Mouse (Mus musculus) heart, embryonic 13.5 days (tissue): Measurements from ENCODE around the gene Krtap2-4. TPM values are rescaled to one million over a fixed set of nuclear protein-coding genes. Genes with fewer than 3 reads are reported as not detected.
"Not testable (repeated sequence)": the region's sequence is repeated elsewhere in the genome, so short reads cannot be mapped to it uniquely, and the experiment has no call there.

Experiments
- ATAC-seq: fragments of 200-750 bp; cut with Nextera tagmentation; 2 replicates; pipeline ENCODE4 v1.8.0; 2017; ENCODE audit warnings: moderate TSS enrichment; ENCODE audit not compliant: insufficient number of reproducible peaks, low FRiP score, low TSS enrichment; ENCODE audit errors: extremely low read depth
- H3K27ac ChIP-seq: fragments of 300-500 bp; sonication (generic); replicated peaks from 2 replicates; pipeline ENCODE4 v1.5.1; 2015; ENCODE audit warnings: moderate library complexity, mild to moderate bottlenecking, inconsistent platforms
- H3K27me3 ChIP-seq: fragments of 300-500 bp; sonication (generic); replicated peaks from 2 replicates; pipeline ENCODE4 v1.6.1; 2015; ENCODE audit warnings: mild to moderate bottlenecking, inconsistent platforms
- H3K36me3 ChIP-seq: fragments of 300-500 bp; sonication (generic); 2 replicates; pipeline ENCODE4 v1.6.1; 2015; ENCODE audit warnings: mild to moderate bottlenecking, inconsistent platforms
- H3K4me1 ChIP-seq: fragments of 300-500 bp; sonication (generic); 2 replicates; pipeline ENCODE4 v1.6.1; 2015; ENCODE audit warnings: inconsistent platforms
- H3K4me2 ChIP-seq: fragments of 300-500 bp; sonication (generic); 2 replicates; pipeline ENCODE4 v1.6.1; 2015; ENCODE audit warnings: inconsistent platforms, mild to moderate bottlenecking, moderate library complexity
- H3K4me3 ChIP-seq: fragments of 300-500 bp; sonication (generic); 2 replicates; pipeline ENCODE4 v1.5.1; 2015; ENCODE audit warnings: moderate library complexity, mild to moderate bottlenecking, inconsistent platforms
- H3K9ac ChIP-seq: fragments of 300-500 bp; sonication (generic); 2 replicates; pipeline ENCODE4 v1.6.1; 2015; ENCODE audit warnings: inconsistent platforms, mild to moderate bottlenecking, moderate library complexity
- H3K9me3 ChIP-seq: fragments of 300-500 bp; sonication (generic); 2 replicates; pipeline ENCODE4 v1.6.1; 2016; ENCODE audit warnings: inconsistent platforms
- WGBS: fragments of 180-500 bp; shearing (Covaris S2); methylation state at CpG from one replicate; pipeline ENCODE4 v1.1.7; 2015; ENCODE audit warnings: mixed read lengths; 5-methylcytosine and 5-hydroxymethylcytosine counted together
- polyA plus RNA-seq: library from polyadenylated mRNA; unstranded; fragments of >200 nt; fragmentation: Nextera tagmentation; extraction: Ambion mirVana; gene quantifications from 2 replicates; pipeline ENCODE4 v1.2.1, GENCODE M21; 2015

Gene Krtap2-4
- polyA plus RNA-seq: not detected in 2 replicates

GRCm38 (mm10) chr11:99614796-99615363, at the start of gene Krtap2-4:
Gene Krtap2-4 (minus strand): TSS chr11:99614846.
- WGBS: 61% methylated on average over 3 of the region's 3 CpGs
- H3K4me3 ChIP-seq: no peak within 1 kb of the TSS
- H3K9ac ChIP-seq: no peak within 1 kb of the TSS
- no peaks in the 10 kb centered on the region for H3K36me3 ChIP-seq
- H3K4me1 ChIP-seq: no peaks in the 10 kb centered on the region
- H3K9me3 ChIP-seq: no peaks in the 10 kb centered on the region
- H3K27me3 ChIP-seq: no peaks in the 10 kb centered on the region
- H3K4me2 ChIP-seq: no peak within 1 kb of the TSS
- ATAC-seq: no peak
- H3K27ac ChIP-seq: no peak within 1 kb of the TSS

GRCm38 (mm10) chr11:99662802-99663201, 48.2 kb upstream of the Krtap2-4 start:
- Histone ChIP-seq H3K27me3 (no peaks in the 10 kb centered on the region), H3K9ac (no peak overlapping the region), H3K4me1 (no peaks in the 10 kb centered on the region), H3K4me3 (no peak overlapping the region), H3K9me3 (no peaks in the 10 kb centered on the region; the same call in 1 of the 2 replicates), H3K4me2 (no peak overlapping the region), H3K27ac (no peak overlapping the region), H3K36me3 (no peaks in the 10 kb centered on the region)
- ATAC-seq: no peak
- WGBS: 74% methylated on average over 10 of the region's 10 CpGs

GRCm38 (mm10) chr11:99659256-99659655, 44.6 kb upstream of the Krtap2-4 start:
- no peak overlapping the region for H3K4me2 ChIP-seq
- H3K4me1 ChIP-seq: no peaks in the 10 kb centered on the region
- no peaks in the 10 kb centered on the region for H3K27me3 ChIP-seq
- no peak overlapping the region for H3K27ac ChIP-seq
- no peak for ATAC-seq
- no peak overlapping the region for H3K4me3 ChIP-seq
- H3K9ac ChIP-seq: no peak overlapping the region
- H3K36me3 ChIP-seq: no peaks in the 10 kb centered on the region
- 66% methylated on average over 4 of the region's 4 CpGs for WGBS
- no peaks in the 10 kb centered on the region; the same call in 1 of the 2 replicates for H3K9me3 ChIP-seq

DNA sequence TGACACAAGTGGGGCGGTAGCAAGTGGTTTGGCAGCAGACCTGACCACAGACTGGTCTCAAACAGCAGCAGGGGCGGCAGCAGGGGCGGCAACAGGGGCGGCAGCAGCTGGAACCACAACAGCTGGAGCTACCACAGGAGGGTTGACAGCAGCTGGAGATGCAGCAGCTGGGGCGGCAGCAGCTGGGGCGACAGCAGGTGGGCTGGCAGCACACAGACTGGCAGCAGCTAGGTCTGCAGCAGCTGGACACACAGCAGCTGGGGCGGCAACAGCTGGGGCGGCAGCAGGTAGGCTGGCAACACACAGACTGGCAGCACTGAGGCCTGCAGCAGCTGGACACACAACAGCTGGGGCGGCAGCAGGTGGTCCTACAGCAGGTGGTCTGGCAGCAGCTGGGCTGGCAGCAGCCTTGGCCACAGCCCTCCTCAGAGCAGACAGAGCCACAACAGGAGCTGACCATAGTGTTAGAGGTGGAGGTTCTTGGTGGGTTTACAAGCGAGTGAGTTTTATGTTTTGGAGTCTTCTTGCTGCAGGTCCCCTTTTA, 43.9 kb upstream of the Krtap2-4 start, which contains the start of gene Gm11563:
Gm11563 (minus strand) TSS at position 494 of the 544 bp plus-strand sequence.
- not testable (repeated sequence) for H3K4me3 ChIP-seq, H3K4me2 ChIP-seq, H3K9me3 ChIP-seq, ATAC-seq, H3K27ac ChIP-seq, H3K9ac ChIP-seq, H3K27me3 ChIP-seq, H3K36me3 ChIP-seq, H3K4me1 ChIP-seq
- 58% methylated on average over 10 of the region's 10 CpGs for WGBS

GRCm38 (mm10) chr11:99657051-99657450, 42.4 kb upstream of the Krtap2-4 start:
- no peak for ATAC-seq
- Histone ChIP-seq H3K36me3 (no peaks in the 10 kb centered on the region), H3K9ac (no peak overlapping the region), H3K4me3 (no peak overlapping the region), H3K4me1 (no peaks in the 10 kb centered on the region), H3K4me2 (no peak overlapping the region), H3K27me3 (no peaks in the 10 kb centered on the region), H3K27ac (no peak overlapping the region), H3K9me3 (no peaks in the 10 kb centered on the region; the same call in 1 of the 2 replicates)
- 50% methylated on average over 5 of the region's 5 CpGs for WGBS

- Histone ChIP-seq H3K4me1 (no peaks in the 10 kb centered on the region), H3K4me3 (no peak within 1 kb of the TSS), H3K27ac (no peak within 1 kb of the TSS), H3K36me3 (no peaks in the 10 kb centered on the region), H3K27me3 (no peaks in the 10 kb centered on the region; the same call in 1 of the 2 replicates), H3K9ac (no peak within 1 kb of the TSS), H3K9me3 (no peaks in the 10 kb centered on the region; the same call in 1 of the 2 replicates), H3K4me2 (no peak within 1 kb of the TSS)
- WGBS: 65% methylated on average over 2 of the region's 2 CpGs
- no peak for ATAC-seq
Observed at GRCm38 (mm10) chr11:99650136-99650535, 35.5 kb upstream of the Krtap2-4 start, which contains the start of gene Gm11555. Gene Gm11555 (minus strand): TSS chr11:99650236.

GRCm38 (mm10) chr11:99646444-99646843, 31.8 kb upstream of the Krtap2-4 start:
- 79% methylated on average over 15 of the region's 15 CpGs for WGBS
- Histone ChIP-seq H3K9me3 (no peaks in the 10 kb centered on the region; the same call in 1 of the 2 replicates), H3K9ac (no peak overlapping the region), H3K4me2 (no peak overlapping the region), H3K27ac (no peak overlapping the region), H3K4me3 (no peak overlapping the region), H3K27me3 (peaks cover 3% of the 10 kb centered on the region), H3K4me1 (no peaks in the 10 kb centered on the region), H3K36me3 (no peaks in the 10 kb centered on the region)
- no peak for ATAC-seq

DNA sequence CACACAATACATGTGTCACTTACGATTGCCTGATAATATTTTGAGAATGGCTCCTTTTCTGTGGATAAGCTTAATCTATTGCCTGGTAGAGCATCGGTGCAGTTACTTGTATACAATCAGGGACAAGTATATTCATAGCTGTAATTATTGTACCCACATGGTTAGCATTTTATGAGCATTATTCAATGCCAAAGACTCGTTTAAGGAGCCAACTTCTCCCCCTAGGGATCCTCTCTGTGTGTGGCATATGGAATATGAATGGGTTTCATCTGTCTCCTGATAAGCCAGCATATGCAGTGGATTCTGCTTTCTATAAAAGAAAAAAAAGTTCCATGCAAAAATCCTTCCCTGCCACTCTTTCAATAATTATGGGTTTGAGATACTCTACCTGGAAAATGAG, 29.7 kb upstream of the Krtap2-4 start:
- Histone ChIP-seq H3K4me1 (no peaks in the 10 kb centered on the region), H3K27me3 (peaks cover 3% of the 10 kb centered on the region), H3K4me3 (no peak overlapping the region), H3K27ac (no peak overlapping the region), H3K9me3 (no peaks in the 10 kb centered on the region), H3K36me3 (no peaks in the 10 kb centered on the region), H3K9ac (no peak overlapping the region), H3K4me2 (no peak overlapping the region)
- WGBS: 70% methylated on average over 3 of the region's 3 CpGs
- no peak for ATAC-seq

DNA sequence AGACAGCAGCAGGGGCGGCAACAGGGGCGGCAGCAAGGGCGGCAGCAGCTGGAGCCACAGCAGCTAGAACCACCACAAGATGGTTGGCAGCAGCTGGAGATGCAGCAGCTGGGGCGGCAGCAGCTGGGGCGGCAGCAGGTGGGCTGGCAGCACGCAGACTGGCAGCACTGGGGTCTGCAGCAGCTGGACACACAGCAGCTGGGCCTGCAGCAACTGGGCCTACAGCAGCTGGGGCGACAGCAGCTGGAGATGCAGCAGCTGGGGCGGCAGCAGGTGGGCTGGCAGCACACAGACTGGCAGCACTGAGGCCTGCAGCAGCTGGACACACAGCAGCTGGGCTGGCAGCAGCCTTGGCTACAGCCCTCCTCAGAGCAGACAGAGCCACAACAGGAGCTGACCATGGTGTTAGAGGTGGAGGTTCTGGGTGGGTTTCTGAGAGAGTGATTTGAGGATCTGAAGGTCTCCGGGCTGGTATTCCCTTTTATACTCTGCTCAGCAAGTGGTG, 29.0 kb upstream of the Krtap2-4 start, which contains the start of gene Krtap4-7:
Krtap4-7 (minus strand) TSS at position 455 of the 505 bp plus-strand sequence.
- H3K9ac ChIP-seq, H3K27ac ChIP-seq, H3K4me1 ChIP-seq, ATAC-seq, H3K9me3 ChIP-seq, H3K36me3 ChIP-seq, H3K4me2 ChIP-seq, H3K4me3 ChIP-seq, H3K27me3 ChIP-seq: not testable (repeated sequence)
- WGBS: 74% methylated on average over 9 of the region's 9 CpGs

DNA sequence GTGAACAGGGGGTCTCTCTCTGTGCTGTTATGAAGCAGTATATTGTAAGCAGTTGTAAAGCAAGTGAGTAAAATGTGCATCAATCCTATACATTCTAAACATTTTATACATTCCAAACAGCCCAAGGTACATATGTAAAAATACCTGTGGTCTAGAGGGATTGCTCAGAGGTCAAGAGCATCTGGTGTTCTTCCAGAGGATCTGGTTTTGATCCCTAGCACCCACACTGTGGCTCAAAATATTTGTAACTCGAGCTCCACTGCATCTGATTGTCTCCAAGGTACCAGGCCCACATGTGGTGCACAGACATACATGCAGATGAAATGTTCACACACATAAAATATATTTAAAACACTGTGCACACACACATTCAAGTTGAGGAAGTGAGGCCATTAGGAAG, 26.3 kb upstream of the Krtap2-4 start:
- Histone ChIP-seq H3K4me1 (peaks cover 3% of the 10 kb centered on the region; the same call in 1 of the 2 replicates), H3K4me3 (no peak overlapping the region), H3K9ac (no peak overlapping the region), H3K9me3 (no peaks in the 10 kb centered on the region), H3K27ac (no peak overlapping the region), H3K27me3 (peaks cover 3% of the 10 kb centered on the region; the same call in 1 of the 2 replicates), H3K36me3 (no peaks in the 10 kb centered on the region), H3K4me2 (no peak overlapping the region)
- ATAC-seq: no peak
- WGBS: 13% methylated on average over 1 of the region's 1 CpGs

DNA sequence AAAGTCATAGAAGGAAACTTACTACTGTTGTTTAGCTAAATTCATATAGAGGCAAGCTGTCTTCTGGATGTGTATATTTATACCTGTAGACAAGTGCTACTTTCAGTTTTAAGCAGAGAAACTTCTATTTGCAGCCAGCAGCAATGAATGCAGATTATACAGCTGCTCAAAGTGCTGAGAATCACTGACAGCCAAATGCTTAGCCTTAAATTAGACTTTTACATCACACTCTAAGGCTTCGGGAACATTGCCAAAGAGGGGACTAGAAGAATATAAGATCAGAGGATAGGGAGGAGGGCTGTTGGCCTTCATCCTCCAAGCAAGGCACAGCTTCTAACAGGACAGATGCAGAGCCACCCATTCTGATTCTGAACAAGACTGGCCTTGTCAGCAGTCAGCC, 22.4 kb upstream of the Krtap2-4 start:
- Histone ChIP-seq H3K36me3 (no peaks in the 10 kb centered on the region), H3K4me3 (no peak overlapping the region), H3K27ac (no peak overlapping the region), H3K4me2 (no peak overlapping the region), H3K9ac (no peak overlapping the region), H3K4me1 (peaks cover 3% of the 10 kb centered on the region; the same call in 1 of the 2 replicates), H3K9me3 (no peaks in the 10 kb centered on the region), H3K27me3 (no peaks in the 10 kb centered on the region; the same call in 1 of the 2 replicates)
- WGBS: 60% methylated on average over 1 of the region's 1 CpGs
- no peak for ATAC-seq
